Mouse (Mus musculus) embryo, embryonic 10 days (tissue): ENCODE results near the gene Erbb2.

ENCODE experiments used
- DNase-seq: peaks from one replicate; pipeline ENCODE4 v3.0.0-alpha.2; 2015; ENCODE audit warnings: low spot score

Gene Erbb2

DNA sequence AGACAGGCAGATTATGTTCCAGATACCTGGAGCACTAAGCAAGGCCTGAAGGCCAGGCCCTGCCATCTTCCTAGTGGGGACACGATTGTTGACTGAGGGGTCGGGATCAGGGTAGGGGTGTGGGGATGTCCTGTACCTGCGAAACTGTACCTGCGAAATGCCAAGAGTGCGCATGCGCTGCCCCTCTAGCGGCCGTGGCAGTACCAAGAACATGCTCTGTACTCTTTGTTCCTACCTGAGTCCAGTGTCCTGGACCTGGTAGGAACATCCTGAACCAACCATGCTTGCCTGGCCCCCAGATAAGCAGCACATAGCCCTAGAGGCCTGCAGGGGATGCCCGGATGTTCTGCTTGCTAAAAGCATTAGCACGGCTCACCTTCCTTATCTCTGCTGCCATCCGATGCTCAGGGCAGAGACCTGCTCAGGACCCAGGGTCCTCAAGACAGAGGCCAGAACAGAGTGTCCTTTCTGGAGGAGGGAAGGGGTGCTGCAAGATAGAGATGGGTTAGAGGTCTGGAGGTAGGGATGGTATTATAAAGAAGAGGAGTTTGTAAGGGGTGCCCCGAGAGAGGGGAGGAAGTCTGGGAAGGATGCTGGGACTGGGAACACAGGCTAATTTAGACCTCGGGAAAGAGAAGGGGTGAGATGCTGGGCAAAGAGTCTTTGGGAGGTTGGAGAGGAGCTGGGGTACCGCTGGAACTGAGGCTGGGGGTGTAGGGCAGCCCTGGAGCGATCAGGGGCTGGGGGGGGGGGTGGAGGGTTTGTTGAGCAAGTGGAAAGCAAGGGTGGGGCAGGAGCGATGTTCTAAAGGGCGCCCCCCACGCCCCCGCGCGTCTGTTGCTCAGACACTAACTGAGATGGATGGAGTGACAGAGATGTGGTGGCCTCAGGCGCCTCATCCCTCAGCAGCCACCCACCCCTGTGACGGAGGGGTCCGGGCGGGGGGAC lies 26.4 kb upstream of the Erbb2 start, which contains the start of gene Pnmt:
Gene Pnmt (plus strand): TSS at position 813 of the 948 bp plus-strand sequence.
- DNase-seq, result no peak

DNA sequence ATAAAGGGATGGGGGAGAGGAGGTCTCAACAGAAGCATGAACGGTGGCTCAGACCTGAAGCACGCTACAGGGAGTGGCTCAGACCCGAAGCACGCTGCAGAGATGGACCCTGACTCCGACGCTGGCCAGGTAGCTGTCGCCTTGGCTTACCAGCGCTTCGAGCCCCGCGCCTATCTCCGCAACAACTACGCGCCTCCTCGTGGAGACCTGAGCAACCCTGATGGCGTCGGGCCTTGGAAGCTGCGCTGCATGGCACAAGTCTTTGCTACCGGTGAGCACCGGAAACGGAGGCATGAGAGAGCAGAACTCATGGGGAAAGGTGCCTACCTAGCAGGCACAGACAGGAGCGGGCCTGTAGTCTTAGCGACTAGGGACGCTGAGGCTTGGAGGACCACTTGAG lies 25.7 kb upstream of the Erbb2 start:
- DNase-seq, result peak; percentile 38

DNA sequence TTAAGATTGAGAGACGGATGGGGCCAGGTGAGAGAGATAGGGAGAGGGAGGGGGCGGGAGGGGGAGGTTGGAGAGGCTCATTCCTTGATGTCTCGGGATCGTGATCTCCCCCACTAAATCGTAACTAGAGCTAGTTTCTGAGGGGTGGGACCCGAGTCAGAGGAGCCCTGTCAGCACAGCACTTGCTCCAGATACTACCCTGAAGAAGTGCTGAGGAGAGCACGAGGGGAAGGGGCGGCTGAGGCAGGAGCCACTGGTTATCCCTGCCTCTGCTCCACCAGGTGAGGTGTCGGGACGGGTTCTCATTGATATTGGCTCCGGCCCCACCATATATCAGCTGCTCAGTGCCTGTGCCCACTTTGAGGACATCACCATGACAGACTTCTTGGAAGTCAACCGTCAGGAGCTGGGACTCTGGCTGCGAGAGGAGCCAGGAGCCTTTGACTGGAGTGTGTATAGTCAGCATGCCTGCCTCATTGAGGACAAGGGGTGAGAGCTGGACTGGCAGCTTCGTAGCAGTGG lies 25.2 kb upstream of the Erbb2 start:
- no peak for DNase-seq

DNA sequence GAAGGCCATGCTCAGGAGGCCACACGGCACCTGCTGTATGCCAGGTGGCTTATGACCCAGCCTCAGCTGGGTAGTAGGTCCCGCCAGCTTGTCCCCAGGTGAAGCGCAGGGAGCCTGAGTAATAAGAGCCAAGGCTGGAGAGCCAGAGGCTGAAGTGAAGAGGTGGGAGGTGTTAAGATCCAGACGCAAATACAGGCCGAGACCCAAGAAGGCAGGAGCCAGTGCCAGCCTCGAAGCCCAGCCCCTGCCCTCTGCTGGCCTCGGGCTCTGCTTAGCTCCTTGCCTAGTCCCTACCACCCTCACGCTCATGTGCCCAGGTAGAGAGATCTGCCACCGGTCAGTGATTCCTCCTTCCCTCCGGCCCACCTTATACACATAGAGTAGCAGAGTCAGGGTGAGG lies 24.0 kb upstream of the Erbb2 start:
- DNase-seq, result no peak

DNA sequence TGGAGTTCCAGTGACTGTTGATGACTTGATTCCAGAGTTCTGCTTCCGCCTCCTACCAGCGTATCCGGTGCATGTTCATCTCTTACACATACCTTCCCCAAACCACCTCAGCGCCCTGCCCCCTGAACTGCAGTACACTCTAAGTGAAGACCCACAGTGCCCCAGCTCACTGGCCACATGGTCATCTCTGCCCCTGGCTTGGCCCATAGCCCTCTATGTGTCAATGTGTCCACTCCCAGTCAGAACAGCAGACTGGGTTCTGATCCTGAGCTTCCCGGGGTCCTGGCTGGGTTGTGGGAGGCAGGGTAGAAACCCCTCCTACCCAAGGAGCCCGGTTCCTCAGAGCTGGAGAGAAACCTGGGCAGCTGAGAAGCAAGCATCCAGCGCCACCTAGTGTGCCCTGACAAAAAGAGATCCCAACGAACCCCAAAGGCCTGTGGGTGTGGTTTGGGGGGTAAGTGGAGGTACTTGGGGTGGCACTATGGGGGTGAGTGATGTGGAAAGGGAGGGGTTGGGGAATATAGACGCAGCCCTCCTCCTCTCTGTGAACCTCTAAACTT lies 23.0 kb upstream of the Erbb2 start:
- peak; percentile 70 for DNase-seq

DNA sequence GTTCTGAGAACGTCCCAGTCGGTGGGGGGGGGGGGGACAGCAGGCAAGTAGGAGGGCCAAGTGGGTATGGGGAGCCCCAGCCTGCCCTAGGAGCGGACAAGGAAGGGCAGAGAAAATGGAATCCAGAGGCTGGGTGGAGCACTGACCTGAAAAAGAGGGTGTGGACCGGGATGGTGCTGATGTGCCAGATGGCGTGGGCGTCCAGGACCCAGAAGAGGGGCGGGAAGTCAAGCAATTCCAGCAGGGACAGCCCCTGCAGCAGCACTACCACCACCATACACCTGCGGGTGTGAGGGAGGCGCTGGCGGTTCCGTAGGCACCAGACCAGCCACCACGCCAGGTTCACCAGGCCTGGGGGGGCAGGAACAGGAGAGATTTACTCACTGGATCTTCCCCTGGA lies 22.1 kb upstream of the Erbb2 start:
- no peak for DNase-seq

DNA sequence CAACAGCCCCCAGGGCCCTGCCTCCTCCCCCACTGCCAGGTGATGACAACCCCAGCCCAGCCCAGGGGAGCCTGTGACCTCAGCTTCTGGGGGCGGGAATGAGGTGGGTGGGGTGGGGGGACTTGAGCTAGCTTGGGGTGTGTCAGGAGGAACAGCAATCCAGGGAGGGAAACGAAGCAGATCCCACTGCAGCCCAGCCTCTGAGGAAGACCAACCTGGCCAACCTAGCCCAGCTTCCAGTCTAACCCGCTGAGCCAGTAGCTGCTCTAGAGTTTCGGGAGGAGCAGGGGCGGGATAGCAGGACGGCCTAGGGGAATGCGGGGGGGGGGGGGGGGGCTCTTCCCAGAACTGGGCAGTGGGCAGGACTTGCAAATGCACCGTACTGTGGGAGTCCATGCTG lies 20.2 kb upstream of the Erbb2 start:
- no peak for DNase-seq

DNA sequence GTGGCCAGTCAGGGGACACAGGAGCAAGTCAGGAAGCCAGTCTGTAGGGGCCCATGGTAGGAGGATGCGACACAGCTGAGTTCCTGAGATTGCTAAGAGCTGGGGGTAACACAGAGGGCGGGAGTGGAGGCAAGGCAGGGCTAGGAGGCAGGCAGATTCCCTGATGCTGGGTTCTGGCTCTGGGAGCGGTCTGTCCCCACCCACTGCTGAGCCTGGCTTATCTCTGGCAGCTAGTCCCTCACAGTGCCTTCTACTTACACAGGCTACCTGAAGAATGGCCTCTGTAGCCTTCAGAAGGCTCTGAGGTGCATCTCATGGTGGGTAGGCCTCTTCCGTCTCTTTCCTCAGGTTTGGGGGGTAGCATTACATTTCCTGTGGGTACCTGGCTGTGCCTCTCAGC lies 19.6 kb upstream of the Erbb2 start:
- no peak for DNase-seq

DNA sequence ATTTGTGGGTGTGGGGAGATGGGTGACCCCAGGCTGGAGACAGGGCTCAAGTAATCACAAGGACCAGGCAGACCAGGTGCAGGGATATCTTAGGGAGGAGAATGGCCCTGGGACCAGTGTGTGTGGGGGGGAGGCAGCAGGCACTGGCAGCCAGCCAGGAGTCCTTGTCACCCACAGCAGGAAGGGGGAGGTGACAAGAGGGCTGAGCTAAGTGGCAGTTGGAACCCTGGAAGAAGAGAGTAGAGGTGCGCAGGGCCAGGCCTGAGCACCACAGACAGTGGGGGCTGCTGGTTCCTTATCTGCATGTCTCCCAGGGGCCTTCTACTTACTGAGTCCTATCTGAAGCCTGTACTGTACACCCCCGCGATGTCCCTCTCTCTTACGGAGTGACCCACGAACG lies 19.0 kb upstream of the Erbb2 start:
- no peak for DNase-seq

DNA sequence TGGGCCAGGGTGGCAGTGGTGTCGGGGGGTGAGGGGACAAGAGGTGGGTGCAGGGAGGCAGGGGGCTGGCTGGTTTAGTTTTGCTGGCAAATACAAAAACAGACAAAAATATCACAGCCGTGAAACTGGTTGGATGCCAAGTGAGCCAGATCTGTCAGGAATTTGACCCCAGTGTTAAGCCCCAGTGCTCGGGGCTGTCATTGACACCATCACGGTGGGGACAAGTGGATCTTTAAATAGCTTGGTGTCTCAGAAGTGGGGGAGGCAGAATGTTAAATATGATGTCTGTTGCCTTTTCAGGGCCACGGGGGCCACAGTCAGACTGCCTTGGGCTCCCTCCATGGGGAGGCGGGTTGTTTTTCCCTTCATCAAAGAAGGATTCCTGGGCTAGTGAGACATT lies 18.0 kb upstream of the Erbb2 start:
- DNase-seq, result no peak

DNA sequence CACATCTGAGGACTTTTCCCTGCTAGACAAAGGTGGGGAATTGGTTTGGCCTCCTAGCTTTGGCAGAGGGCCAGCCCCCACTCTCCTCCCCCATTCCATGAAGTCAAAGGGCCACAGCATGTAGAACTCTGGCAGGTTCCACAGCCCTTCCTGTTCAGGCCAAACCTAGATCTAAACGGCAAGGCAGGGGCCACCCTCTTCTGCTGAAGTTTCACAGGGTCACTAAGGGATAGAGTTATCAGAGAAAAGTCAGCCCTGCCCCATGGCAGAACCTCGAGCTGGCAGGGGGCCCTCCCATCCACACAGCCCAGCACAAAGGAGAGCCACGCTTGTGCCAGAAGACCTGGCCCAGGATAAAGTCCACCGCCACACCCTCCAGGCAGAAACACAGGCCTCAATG lies 17.2 kb upstream of the Erbb2 start:
- DNase-seq, result no peak

DNA sequence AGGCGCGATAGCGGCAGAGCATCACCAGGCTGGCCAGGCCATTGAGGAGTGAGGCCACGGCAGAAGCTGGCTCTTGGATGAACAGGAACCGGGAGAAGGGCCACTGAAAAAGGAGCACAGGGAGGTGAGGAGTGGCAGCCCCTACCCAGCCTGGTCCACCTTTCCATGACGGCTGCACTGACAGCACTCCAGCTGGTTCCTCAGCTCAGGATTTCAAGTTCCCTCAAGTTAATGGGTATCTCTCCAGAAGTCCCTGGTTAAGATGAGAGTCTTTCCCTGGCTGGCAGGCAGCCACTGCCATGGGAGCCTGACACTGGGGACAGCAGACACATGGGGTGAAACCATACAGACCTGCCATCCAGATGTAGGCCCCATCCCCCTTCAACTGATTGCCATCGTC lies 14.3 kb upstream of the Erbb2 start:
- DNase-seq, result no peak

DNA sequence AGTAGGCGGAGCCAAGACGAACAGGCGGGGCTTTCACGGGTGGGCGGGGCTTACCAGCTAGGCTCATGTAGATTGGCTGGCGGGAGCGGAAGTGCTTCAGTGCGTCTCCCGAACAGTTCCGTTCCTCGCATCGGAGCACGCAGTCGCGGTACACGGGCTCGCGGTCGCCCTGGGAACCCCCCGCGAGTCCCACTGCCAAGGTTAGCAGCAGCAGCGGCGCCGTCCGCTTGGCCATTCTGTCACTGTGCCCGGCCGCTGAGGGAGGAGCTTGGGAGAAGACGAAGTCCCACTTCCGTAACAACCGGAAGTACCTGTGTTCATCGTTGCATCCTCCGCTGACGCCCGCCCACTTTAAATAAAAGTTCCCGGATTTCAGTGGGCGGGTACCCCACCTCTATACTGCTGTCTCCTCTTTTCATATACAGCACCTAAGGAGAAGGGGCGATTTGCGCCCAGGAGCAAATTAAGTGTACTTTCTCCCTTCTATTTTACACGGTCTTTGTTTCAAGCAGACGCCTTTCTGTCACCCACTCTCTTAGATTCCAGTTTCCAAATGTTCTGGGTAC lies 12.0 kb upstream of the Erbb2 start, which contains the start of gene Pgap3:
Gene Pgap3 (minus strand): TSS at position 330 of the 566 bp plus-strand sequence.
- DNase-seq, result peak; percentile 94

DNA sequence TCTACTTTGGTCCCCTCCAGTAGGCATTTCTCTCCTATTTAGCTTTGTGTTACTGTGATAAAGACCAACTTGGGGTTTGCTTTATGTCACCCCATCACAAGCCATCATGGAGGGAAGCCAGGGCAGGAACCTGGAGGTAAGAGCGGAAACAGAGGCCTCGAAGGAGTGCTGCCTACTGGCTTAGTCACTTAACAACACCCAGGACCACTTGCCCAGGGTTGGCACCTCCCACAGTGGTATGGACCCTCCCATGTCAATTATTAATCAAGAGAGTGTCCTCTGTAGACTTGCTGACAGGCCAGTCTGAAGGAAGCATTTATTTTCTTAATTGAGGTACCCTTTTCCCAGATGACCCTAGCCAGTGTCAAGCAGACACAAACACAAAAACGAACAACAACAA lies 11.5 kb upstream of the Erbb2 start:
- DNase-seq, result no peak

DNA sequence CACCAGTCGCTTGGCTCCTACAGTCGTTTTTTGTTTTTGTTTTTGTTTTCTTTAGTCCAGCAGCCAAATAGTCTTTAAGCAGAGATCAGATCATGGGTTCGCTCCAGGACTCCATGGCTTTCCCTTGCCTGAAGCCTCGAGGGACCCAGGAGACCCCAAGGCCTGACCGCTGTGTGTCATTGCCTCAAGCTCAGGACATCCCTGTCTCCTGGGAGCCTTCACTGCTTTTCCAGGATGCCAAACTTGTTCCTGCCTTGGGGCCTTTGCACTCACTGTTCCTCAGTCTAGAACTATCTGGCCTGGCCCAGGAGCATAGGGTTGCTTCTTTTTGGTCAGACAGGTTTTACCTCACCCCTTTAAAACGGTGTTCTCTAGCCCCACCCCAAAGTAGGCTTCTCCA lies 5.6 kb upstream of the Erbb2 start:
- DNase-seq, result no peak

DNA sequence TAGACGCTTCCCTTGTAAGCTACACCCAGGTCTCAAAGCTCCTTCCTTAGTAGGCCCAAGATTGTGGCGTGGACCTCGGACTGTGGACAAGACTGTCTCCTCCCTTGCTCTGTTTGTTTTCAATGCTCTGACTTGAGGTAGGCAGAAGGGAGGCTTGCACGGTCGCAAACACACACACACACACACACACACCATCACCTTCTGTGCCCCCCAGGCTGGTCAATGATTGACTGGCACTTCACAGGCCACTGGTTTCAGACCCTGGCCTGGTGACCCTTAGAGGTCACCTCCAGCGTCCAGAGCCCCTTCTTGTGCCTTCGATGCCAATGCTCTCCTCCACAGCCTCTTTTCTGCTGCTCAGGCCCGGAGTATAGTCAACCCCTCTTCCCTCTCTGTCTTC lies 3.4 kb upstream of the Erbb2 start:
- DNase-seq, result no peak

DNA sequence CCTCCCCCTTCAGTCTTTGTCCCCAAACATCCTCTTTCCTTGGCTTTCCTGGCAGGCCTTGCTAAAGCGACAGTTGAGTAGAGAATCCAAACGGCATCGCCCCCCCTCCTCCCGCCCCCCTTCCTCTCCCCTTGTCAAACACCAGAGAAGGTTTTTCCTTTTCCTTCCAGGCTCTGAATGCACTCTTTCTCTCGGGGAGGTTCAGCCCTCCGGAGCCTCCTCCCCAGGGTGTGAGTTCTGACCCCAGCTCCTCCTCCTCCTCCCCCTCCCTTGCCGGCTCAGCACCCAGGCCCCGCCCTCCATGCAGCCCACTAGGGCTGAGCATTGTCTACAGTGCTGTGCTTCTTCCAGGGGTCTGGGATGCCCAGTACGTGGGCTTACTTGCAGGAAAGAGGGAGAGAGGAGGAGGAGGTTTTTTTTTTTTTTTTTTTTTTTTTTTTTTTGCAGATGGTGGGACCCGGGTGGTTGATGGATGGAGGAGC lies 2.9 kb upstream of the Erbb2 start:
- DNase-seq, result peak; percentile 66

DNA sequence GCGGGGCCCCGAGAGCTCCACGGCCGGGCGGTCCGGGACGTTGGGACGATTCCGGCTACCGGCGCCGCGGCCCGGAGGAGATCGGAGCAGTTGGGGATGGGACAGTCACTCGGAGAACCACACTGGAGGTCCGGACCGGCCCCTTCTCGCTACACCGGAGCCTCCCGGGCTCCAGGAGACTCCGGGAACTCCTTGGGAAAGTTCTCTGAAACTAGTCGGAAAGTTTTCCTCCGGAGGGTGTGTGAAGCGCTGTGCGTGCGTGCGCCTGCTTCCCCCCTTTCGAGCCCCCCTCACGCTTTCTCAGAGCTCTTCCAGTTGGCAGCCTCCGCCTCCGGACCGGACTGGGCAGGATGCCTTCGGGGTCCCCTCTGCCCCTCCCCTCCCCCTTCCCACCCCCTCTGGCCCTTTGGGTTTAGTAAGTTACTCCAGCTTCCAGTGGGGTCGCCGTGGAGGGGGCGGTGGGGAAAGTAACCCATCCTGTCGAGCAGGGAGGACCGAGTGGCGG lies 579 bp downstream of the Erbb2 start:
- peak; percentile 49 for DNase-seq

DNA sequence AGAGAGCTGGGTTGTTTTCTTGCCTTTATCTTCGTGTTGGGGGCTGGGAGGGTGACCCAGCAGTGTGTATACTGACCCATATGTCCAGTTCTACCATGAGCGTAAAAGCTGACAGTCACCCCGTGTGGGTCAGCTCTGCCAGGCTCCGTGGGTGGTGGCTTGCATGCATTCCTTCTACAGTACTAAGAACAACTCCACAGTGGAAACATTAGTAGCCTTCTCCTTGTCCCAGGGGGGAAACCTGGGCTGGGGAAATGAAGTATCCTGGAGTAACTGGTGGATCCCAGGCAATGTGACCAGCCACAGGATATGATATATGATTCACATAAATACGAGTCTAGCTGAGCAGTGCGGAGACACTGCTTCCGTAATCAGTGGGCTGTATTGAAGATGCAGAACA lies 1.5 kb downstream of the Erbb2 start:
- DNase-seq, result no peak

DNA sequence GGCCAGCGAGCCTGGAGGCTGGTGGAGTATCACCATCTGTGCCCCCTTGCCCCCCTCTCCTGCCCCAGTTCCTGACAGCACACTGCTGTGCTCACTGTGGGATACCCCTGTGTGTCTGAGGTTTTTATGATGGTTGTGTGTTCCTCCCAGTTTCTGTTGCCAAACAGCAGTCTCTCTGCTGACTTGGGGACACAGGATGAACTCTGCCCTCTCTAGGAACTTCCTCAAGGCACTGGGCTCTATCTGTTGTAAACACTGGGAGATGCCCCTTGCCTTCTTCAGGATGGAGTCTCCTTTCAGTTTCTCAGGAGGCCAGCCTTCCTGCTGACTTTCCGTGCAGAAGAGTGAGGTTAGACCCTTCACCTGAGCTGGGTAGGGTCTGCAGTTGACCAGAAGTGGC lies 1.9 kb downstream of the Erbb2 start:
- no peak for DNase-seq

DNA sequence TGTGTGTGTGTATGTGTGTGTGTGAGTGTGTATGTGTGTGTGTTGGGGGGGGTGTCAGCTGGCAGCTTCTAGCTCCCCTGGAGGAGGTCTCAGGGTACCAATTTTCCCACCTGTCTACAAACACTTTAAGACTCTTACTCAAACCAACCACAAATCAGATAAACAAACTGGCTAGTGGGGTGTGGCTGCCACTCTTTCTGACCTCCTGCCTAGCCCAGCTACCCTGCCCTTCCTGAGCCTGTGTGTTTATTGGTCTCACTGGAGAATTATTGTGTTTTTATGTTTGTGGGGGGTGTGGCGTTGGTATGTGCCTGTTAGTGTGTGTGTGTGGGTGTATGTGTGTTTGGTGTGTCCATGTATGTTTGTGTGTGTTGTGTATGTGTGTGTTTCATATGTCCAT lies 4.8 kb downstream of the Erbb2 start:
- no peak for DNase-seq

DNA sequence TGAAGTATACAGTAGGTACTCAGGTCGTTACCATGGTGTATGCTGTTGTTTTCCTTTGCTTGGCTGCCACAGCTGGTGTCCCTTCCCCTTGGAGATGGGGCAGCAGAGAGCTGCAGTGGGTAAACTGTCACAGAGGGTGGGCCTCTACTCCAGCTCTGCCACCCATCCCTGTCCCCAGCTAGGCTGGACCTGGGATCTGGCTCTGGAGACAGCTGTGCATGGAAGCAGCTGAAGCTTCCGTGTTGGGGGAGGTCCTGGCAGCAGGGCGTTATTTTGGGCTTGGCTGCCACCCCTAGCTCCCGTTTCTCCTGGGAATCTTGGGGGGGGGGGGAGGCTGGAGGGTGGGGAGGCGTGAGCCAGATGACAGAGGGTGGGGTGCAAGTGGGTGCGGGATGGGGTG lies 6.0 kb downstream of the Erbb2 start:
- DNase-seq, result no peak
